Mouse (Mus musculus): ENCODE measurements around the gene Gm17542. TPM values are rescaled to one million over a fixed set of nuclear protein-coding genes. Genes with fewer than 3 reads are reported as not detected.

Gm17542 gene
- polyA plus RNA-seq, 1 experiment from 2014 or later: not detected

- H3K27me3 ChIP-seq (replicated peaks; ENCODE audit: control insufficient read depth, insufficient read depth, low read length): no peaks in the 10 kb centered on the region
- H3K27ac ChIP-seq (ENCODE audit: low read depth): no peak overlapping the region
- no peak overlapping the region for H3K4me3 ChIP-seq (ENCODE audit: low read depth, low read length)
- no peak for DNase-seq (ENCODE audit: low spot score)
- WGBS: 36% methylated on average over 4 of the region's 4 CpGs
- no peaks in the 10 kb centered on the region for H3K9me3 ChIP-seq (ENCODE audit: control insufficient read depth, low read length)
- no peak overlapping the region for H3K4me2 ChIP-seq (ENCODE audit: low read length)
- H3K9ac ChIP-seq (ENCODE audit: low read length): no peak overlapping the region
- no peak for ATAC-seq (replicated peaks; ENCODE audit: low FRiP score, low TSS enrichment, low read depth)
- no peaks in the 10 kb centered on the region for H3K36me3 ChIP-seq (ENCODE audit: control insufficient read depth, insufficient read depth, low read length)
- H3K4me1 ChIP-seq (replicated peaks; ENCODE audit: control insufficient read depth, insufficient read depth, low read length): no peaks in the 10 kb centered on the region
Observed at GRCm38 (mm10) chr10:58700160-58700559, 17.9 kb downstream of the Gm17542 start.

- H3K9me3 ChIP-seq (ENCODE audit: control insufficient read depth, low read length): no peaks in the 10 kb centered on the region
- 81% methylated on average over 4 of the region's 4 CpGs for WGBS
- H3K9ac ChIP-seq (ENCODE audit: low read length): no peak overlapping the region
- H3K4me3 ChIP-seq (ENCODE audit: low read depth, low read length): no peak overlapping the region
- DNase-seq (ENCODE audit: low spot score): no peak
- ATAC-seq (replicated peaks; ENCODE audit: low FRiP score, low TSS enrichment, low read depth): no peak
- H3K27ac ChIP-seq (ENCODE audit: low read depth): no peak overlapping the region
- no peaks in the 10 kb centered on the region for H3K4me1 ChIP-seq (replicated peaks; ENCODE audit: control insufficient read depth, insufficient read depth, low read length)
- no peaks in the 10 kb centered on the region for H3K36me3 ChIP-seq (ENCODE audit: control insufficient read depth, insufficient read depth, low read length)
- no peak overlapping the region for H3K4me2 ChIP-seq (ENCODE audit: low read length)
- no peaks in the 10 kb centered on the region for H3K27me3 ChIP-seq (replicated peaks; ENCODE audit: control insufficient read depth, insufficient read depth, low read length)
Observed at GRCm38 (mm10) chr10:58698955-58699354, 19.1 kb downstream of the Gm17542 start.

GRCm38 (mm10) chr10:58691051-58691450 is 27.0 kb downstream of the Gm17542 start:
- H3K4me2 ChIP-seq (ENCODE audit: low read length): no peak overlapping the region
- ATAC-seq (replicated peaks; ENCODE audit: low FRiP score, low TSS enrichment, low read depth) (no peak), DNase-seq (ENCODE audit: low spot score) (no peak)
- no peaks in the 10 kb centered on the region for H3K36me3 ChIP-seq (ENCODE audit: control insufficient read depth, insufficient read depth, low read length)
- WGBS: 78% methylated on average over 6 of the region's 7 CpGs
- no peak overlapping the region for H3K4me3 ChIP-seq (ENCODE audit: low read depth, low read length)
- no peaks in the 10 kb centered on the region for H3K9me3 ChIP-seq (ENCODE audit: control insufficient read depth, low read length)
- H3K27ac ChIP-seq (ENCODE audit: low read depth): no peak overlapping the region
- no peaks in the 10 kb centered on the region for H3K27me3 ChIP-seq (replicated peaks; ENCODE audit: control insufficient read depth, insufficient read depth, low read length)
- no peak overlapping the region for H3K9ac ChIP-seq (ENCODE audit: low read length)
- H3K4me1 ChIP-seq (replicated peaks; ENCODE audit: control insufficient read depth, insufficient read depth, low read length): no peaks in the 10 kb centered on the region

- WGBS: 80% methylated on average over 6 of the region's 6 CpGs
- Histone ChIP-seq H3K9ac (ENCODE audit: low read length) (no peak overlapping the region), H3K4me2 (ENCODE audit: low read length) (no peak overlapping the region), H3K4me1 (replicated peaks; ENCODE audit: control insufficient read depth, insufficient read depth, low read length) (no peaks in the 10 kb centered on the region), H3K27ac (ENCODE audit: low read depth) (no peak overlapping the region), H3K36me3 (ENCODE audit: control insufficient read depth, insufficient read depth, low read length) (no peaks in the 10 kb centered on the region), H3K27me3 (replicated peaks; ENCODE audit: control insufficient read depth, insufficient read depth, low read length) (no peaks in the 10 kb centered on the region), H3K4me3 (ENCODE audit: low read depth, low read length) (no peak overlapping the region), H3K9me3 (ENCODE audit: control insufficient read depth, low read length) (no peaks in the 10 kb centered on the region)
- DNase-seq (ENCODE audit: low spot score): no peak
- ATAC-seq (replicated peaks; ENCODE audit: low FRiP score, low TSS enrichment, low read depth): no peak
Observed at GRCm38 (mm10) chr10:58679298-58679697, 38.7 kb downstream of the Gm17542 start.

- Histone ChIP-seq H3K36me3 (ENCODE audit: control insufficient read depth, insufficient read depth, low read length) (no peaks in the 10 kb centered on the region), H3K4me1 (replicated peaks; ENCODE audit: control insufficient read depth, insufficient read depth, low read length) (no peaks in the 10 kb centered on the region), H3K9me3 (ENCODE audit: control insufficient read depth, low read length) (no peaks in the 10 kb centered on the region), H3K27ac (ENCODE audit: low read depth) (no peak within 1 kb of the TSS), H3K4me3 (ENCODE audit: low read depth, low read length) (peak within 1 kb of the TSS; percentile 26), H3K9ac (ENCODE audit: low read length) (peak within 1 kb of the TSS; percentile 17; the same call in 1 of the 2 replicates), H3K27me3 (replicated peaks; ENCODE audit: control insufficient read depth, insufficient read depth, low read length) (no peaks in the 10 kb centered on the region), H3K4me2 (ENCODE audit: low read length) (peak within 1 kb of the TSS; percentile 50)
- DNase-seq (ENCODE audit: low spot score) (peak; percentile 91), ATAC-seq (replicated peaks; ENCODE audit: low FRiP score, low TSS enrichment, low read depth) (peak; percentile 88)
- WGBS: under 1% methylated on average over 20 of the region's 20 CpGs
Observed at GRCm38 (mm10) chr10:58675533-58675932, 42.5 kb downstream of the Gm17542 start, which contains the start of gene Edar. TSS of gene Edar (minus strand) at chr10:58675654.

GRCm38 (mm10) chr10:58673278-58674061 is 44.5 kb downstream of the Gm17542 start:
- H3K9me3 ChIP-seq (ENCODE audit: control insufficient read depth, low read length): no peaks in the 10 kb centered on the region

GRCm38 (mm10) chr10:58672557-58673277 is 45.3 kb downstream of the Gm17542 start:
- ATAC-seq (replicated peaks; ENCODE audit: low FRiP score, low TSS enrichment, low read depth): no peak
- Histone ChIP-seq H3K4me2 (ENCODE audit: low read length) (no peak overlapping the region), H3K4me1 (replicated peaks; ENCODE audit: control insufficient read depth, insufficient read depth, low read length) (no peaks in the 10 kb centered on the region), H3K9me3 (ENCODE audit: control insufficient read depth, low read length) (no peaks in the 10 kb centered on the region), H3K9ac (ENCODE audit: low read length) (no peak overlapping the region), H3K4me3 (ENCODE audit: low read depth, low read length) (no peak overlapping the region), H3K27me3 (replicated peaks; ENCODE audit: control insufficient read depth, insufficient read depth, low read length) (no peaks in the 10 kb centered on the region), H3K27ac (ENCODE audit: low read depth) (no peak overlapping the region), H3K36me3 (ENCODE audit: control insufficient read depth, insufficient read depth, low read length) (no peaks in the 10 kb centered on the region)
- no peak for DNase-seq (ENCODE audit: low spot score)
- 73% methylated on average over 10 of the region's 10 CpGs for WGBS

More at GRCm38 (mm10) chr10:58673278-58674061, 44.5 kb downstream of the Gm17542 start:
- Histone ChIP-seq H3K4me2 (ENCODE audit: low read length) (no peak overlapping the region), H3K36me3 (ENCODE audit: control insufficient read depth, insufficient read depth, low read length) (no peaks in the 10 kb centered on the region), H3K4me1 (replicated peaks; ENCODE audit: control insufficient read depth, insufficient read depth, low read length) (no peaks in the 10 kb centered on the region), H3K27me3 (replicated peaks; ENCODE audit: control insufficient read depth, insufficient read depth, low read length) (no peaks in the 10 kb centered on the region), H3K27ac (ENCODE audit: low read depth) (no peak overlapping the region), H3K9ac (ENCODE audit: low read length) (no peak overlapping the region), H3K4me3 (ENCODE audit: low read depth, low read length) (no peak overlapping the region)
- ATAC-seq (replicated peaks; ENCODE audit: low FRiP score, low TSS enrichment, low read depth) (no peak), DNase-seq (ENCODE audit: low spot score) (peak; percentile 77)
- 36% methylated on average over 15 of the region's 15 CpGs for WGBS

GRCm38 (mm10) chr10:58663868-58664267 is 54.1 kb downstream of the Gm17542 start:
- no peaks in the 10 kb centered on the region for H3K27me3 ChIP-seq (replicated peaks; ENCODE audit: control insufficient read depth, insufficient read depth, low read length)
- H3K9me3 ChIP-seq (ENCODE audit: control insufficient read depth, low read length): no peaks in the 10 kb centered on the region
- no peak overlapping the region for H3K27ac ChIP-seq (ENCODE audit: low read depth)
- no peak overlapping the region for H3K4me3 ChIP-seq (ENCODE audit: low read depth, low read length)
- no peak overlapping the region for H3K9ac ChIP-seq (ENCODE audit: low read length)
- no peaks in the 10 kb centered on the region for H3K4me1 ChIP-seq (replicated peaks; ENCODE audit: control insufficient read depth, insufficient read depth, low read length)
- DNase-seq (ENCODE audit: low spot score) (no peak), ATAC-seq (replicated peaks; ENCODE audit: low FRiP score, low TSS enrichment, low read depth) (no peak)
- no peaks in the 10 kb centered on the region for H3K36me3 ChIP-seq (ENCODE audit: control insufficient read depth, insufficient read depth, low read length)
- WGBS: 90% methylated on average over 5 of the region's 5 CpGs
- no peak overlapping the region for H3K4me2 ChIP-seq (ENCODE audit: low read length)

Measured in intestine, embryonic 14.5 days (tissue).